Mouse (Mus musculus) olfactory bulb, adult 2 months (tissue): ENCODE measurements around the gene Tmem208.

Experiments used
- CTCF ChIP-seq: fragments of 200-500 bp; IDR thresholded peaks from 2 replicates; pipeline ENCODE4 v1.5.1; 2012; ENCODE audit warnings: low read depth, mild to moderate bottlenecking, low read length, moderate library complexity; ENCODE audit not compliant: insufficient read depth
- POLR2A ChIP-seq: fragments of 200-500 bp; IDR thresholded peaks from 2 replicates; pipeline ENCODE4 v1.6.1; 2012; ENCODE audit warnings: mild to moderate bottlenecking, low read depth, low read length, moderate library complexity; ENCODE audit not compliant: insufficient read depth

DNA sequence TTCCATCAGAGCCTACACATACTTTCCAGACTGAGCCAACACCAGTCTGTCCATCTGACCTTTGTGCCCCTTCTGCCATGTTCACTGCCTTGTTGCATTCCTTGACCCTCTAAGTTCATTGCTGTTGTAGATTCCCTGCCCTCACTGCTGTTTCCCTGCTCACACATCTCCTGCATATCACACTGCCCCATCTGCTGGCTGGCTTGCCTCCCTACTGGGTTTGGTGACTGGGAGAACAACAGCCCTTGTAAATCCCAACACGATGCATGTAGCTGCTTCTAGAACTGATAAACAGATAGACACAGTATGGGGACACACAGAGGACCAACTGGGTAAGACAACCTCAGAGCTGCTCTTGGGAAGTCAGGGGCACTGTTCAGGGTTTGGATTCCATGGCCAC lies 14.4 kb upstream of the Tmem208 start:
- no peak for TF ChIP-seq CTCF
- no peak for TF ChIP-seq POLR2A
